Mouse (Mus musculus) kidney, postnatal 25 days (tissue): ENCODE data around the gene Ism2.
"Not testable (repeated sequence)": the region's sequence is repeated elsewhere in the genome, so short reads cannot be mapped to it uniquely, and the experiment has no call there.

ENCODE experiments used
- DNase-seq, 2 experiments: peaks; one replicate each; pipeline ENCODE4 v3.0.0; 2021; ENCODE audit warnings: mixed read lengths in 2 of 2

Ism2 gene

DNA sequence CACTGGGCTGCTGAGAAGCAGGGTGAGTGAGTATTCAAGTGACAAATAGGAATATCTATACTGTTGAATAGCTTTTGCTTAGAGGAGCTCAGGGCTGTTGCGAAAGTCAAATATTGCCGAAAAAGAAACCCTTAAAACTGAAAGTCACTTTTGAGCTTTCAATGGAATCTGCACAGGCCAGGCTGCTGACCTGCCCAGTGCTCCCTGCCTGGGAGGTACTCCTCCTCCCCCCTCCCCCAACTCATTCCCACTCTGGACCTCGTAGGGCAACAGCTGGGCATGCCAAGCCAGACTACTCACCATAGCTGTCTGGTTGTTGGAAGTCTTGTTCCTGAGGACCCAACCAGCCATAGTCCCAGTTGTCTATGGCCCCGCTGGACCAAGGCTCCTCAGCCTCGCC is 14.8 kb downstream of the Ism2 start:
- DNase-seq: no peak

DNA sequence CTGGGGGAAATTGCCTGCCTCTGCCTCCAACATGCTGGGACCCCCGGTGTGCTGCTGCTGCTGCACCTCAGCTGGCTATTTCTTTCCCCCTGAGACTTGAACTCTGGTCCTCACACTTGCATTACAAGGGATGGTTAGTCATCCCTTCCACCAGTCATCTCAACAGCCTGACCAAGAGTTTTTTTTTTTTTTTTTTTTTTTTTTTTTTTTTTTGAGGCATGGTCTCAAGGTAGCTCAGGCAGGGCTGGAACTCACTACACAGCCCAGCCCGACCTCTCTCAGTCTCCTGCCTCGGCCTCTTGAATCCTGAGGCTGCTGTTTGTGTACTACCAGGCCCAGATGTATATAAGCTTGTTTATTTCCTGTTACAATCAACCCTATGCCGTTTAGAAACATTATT is 15.2 kb downstream of the Ism2 start:
- DNase-seq: no peak

DNA sequence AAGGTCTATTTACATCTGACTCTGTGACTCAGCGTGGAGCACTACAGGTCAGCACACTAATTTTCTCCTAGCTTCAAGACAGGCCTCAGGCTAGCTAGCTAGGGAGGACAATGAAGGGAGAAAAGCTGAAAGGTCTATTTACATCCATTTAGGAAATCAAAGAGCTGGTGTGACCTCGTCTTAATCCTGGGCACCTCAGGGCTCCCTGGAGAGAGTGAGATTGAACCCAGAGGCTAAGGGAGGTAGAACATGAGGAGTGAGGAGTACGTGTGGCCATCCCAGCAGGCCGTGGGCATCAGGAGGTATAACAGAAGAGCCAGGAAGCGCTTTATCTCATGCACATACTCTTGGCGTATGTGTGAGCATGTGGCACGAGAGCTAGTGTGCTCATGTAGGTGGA is 15.8 kb downstream of the Ism2 start:
- no peak for DNase-seq

DNA sequence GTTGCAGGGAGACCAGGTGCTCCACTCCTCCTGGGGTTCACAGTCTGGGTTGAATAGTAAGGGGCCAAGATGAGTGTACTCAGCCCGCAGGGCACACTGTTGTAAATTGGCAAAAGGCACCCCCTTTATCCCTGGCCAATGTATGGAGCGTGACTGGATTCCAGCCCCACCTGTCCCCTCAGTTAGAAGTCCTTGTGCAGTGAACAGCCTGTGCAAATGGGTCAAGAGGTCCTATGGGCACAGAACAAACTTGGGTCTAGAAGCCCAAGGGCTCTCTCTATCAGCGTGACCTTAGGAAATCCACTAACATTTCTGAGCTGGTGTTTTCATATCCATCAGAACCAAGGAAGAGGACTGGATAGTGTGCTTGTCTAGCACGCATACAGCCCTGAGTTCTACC is 16.8 kb downstream of the Ism2 start:
- no peak for DNase-seq

DNA sequence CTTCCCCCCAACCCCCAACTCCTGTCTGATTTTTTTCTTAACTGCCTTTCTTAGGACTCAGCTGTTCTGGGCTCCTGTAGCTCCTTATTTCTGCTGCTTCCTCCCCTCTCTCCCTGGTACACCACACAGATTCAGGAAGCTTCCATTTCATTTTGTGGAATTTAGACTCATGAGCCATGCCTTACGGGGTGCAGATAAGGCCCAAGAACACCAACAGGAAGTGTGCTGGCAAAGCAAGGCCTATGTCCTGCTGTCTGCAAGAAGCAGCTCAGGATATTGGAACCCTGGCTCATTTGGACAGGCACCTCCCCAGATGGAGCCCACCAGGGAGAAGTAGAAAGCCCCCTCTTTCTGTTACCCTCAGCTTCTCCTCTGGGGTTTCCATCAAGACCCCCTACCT is 17.7 kb downstream of the Ism2 start:
- no peak for DNase-seq

DNA sequence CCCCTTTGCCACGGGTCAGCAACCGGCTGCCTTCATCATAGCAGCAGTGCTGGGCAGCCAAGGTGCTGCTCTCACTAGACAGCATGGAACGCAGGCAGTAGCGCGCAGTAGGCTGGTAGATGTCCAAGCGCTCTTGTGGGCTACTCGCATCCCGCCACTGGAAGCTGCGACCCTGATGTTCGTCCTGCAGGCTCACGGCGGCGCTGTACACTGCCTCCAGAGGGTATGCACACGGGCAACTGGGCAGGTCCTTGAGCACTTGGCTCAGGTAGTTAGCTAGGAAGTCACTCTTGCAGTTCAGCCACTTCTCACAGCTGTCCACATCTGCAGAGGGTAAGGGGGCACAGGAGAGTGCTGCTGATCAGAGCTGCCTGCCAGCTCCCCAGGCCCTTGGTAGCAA is 19.6 kb downstream of the Ism2 start:
- DNase-seq: peak; percentile 13 to 48

DNA sequence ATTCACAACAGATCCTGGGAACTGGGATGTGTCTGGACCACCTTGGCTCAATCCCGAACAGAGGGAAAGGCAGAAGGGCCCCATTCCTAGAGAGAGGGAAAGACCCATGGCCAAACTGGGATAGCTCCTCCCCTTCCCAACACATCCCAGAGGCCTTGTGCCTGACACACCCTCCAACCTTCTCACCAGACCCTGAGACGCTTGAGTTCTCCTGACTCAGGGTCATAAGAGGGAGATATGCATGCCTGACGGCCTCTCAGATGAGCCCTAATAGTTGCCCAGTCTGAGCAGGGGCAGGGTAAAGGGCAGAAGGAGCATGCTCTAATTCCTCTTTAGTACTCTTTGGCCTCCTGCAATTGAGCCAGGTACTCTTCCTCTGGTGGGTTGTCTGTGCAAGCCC is 20.2 kb downstream of the Ism2 start:
- DNase-seq: no peak

DNA sequence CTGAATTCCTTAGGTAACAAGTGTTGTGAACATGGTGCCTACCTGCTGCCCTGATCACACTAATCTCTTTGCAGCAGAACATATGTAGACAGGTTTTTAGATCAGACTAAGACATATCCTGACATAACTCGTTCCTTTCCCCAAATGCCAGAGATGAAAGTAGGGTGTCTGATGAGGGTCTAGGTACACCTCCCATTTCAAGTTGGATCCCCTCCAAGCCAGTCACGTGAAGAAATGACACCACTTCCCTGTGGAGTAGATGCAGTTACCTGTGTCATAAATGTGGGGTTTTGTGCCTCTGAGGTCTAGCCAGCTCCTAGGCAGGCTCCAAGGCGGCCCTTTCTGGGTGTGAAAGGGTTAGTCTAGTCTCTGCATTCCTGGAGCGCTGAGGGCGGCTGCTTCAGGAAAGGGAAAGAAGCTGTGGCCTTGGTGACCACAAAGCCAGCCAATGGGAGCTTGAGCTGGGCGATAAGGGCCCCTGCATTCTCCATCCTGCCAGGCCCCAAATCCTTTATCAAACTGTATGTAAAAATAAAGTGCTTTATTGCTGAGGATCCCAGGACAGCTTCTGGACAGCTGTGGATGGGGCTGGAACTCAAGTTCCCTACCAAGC is 21.3 kb downstream of the Ism2 start:
- no peak for DNase-seq

DNA sequence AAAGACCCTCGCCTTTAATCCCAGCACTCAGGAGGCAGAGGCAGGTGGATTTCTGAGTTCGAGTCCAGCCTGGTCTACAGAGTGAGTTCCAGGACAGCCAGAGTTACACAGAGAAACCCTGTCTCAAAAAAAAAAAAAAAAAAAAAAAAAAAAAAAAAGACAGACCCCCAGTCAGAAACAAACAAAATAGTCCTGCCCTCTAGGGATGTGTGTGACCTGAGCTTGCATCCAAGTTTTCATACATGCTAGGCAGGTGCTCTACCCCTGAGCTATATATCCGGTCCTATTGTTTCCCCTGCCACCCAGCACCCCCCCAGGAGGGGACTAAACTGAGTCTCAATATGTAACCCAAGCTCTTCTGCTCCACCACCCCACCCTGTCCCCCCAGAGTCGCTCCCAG is 22.3 kb downstream of the Ism2 start:
- not testable (repeated sequence) for DNase-seq

DNA sequence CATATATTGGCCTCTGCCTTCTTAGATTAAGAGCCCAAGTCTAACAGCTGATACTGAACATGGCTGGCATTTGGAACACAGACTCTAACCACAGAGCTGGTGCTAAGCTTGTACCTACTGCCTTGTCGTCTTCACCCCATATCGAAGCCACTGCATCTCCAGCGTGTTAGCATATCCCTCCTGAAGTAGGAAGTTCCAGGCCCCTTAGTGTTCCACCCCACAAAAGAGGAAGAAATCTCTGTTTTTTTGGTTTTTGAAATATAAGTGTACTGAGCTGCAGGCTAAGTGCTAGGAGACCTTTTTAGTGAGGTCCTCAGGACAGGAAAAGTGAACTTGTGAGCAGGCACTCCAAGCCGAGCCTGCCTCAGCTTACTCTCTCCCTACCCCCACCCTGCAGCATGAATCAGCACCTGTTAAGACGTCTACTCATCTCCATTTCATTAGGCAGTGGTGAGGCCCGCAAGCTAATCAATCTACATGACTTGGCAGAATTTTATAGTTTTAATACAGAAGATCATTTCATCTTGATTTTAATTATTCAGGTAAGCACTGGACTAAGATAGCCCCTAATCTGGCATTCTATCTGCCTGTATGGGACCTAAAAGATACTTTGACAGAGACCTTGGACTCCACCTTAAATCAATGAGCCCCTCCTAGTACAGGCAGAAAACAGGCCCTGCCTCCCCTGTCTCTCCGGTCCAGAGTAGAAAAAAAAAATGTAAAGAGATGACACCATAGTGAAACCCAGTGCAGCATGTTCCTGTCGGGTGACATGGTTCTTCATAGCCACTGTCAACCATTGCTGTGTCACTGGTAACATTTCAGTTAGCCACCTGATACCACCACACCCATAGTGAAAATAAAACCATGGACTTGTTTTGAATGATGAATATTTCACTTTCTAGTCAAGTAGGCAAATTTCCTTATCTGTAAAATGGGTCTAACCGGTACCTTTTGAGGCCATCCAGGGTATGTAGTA is 24.4 kb downstream of the Ism2 start:
- DNase-seq: no peak

DNA sequence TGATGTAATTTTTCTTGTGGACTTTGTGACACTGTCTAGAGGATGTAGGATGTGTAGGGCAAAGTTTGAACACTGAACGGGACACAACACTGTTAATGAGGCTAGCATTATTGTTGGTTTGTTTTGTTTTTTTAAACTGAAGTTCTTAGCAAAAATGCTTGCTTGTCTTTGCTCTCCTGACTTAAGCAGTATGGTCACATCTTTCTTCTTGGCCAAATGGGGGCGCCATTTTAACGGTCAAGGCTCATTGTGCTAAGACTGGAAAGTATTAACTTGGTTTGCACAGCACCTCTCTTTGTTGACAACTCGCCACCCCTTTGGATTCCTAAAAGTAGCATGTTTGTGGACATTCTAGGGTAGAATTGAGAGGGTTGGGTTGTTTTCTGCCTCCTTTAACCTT is 31.8 kb downstream of the Ism2 start:
- peak in 1 of 2 experiments; percentile 40 for DNase-seq

DNA sequence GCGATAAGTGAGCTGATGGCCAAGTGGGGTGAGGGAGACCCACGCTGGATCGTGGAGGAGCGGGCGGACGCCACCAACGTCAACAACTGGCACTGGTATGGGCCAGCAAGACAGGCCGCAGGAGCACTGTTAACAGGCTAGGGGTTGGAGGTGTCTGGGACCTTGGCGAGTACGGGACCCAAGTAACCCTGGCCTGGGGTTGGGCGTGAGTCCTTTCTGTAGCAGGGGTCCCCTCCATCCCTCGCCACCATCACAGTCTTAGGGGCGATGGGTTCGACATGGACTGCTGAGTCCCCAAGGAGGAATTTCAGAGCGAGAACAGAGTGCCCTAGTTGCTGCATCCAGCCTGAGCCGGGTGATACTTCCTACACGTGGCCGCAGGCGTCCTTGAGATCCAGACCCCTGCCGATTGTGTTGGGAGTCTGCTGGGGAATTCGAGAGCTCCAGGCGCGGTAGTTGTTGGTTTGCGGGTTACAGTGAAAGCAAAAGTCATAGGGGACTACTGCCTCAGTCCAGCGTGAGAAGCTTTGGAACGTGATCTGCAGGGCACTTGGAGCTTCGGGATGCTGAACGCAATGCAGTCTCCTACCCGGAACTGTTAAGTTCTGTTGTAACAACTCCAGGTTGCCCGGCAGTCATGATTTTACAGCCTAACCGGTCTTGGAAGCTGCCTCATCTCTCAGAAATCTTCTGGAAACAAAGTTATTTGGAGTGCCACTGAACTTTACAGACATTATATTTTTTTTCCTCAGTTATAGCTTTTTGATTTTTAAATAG is 32.5 kb downstream of the Ism2 start:
- DNase-seq: peak in 1 of 2 experiments; percentile 10

DNA sequence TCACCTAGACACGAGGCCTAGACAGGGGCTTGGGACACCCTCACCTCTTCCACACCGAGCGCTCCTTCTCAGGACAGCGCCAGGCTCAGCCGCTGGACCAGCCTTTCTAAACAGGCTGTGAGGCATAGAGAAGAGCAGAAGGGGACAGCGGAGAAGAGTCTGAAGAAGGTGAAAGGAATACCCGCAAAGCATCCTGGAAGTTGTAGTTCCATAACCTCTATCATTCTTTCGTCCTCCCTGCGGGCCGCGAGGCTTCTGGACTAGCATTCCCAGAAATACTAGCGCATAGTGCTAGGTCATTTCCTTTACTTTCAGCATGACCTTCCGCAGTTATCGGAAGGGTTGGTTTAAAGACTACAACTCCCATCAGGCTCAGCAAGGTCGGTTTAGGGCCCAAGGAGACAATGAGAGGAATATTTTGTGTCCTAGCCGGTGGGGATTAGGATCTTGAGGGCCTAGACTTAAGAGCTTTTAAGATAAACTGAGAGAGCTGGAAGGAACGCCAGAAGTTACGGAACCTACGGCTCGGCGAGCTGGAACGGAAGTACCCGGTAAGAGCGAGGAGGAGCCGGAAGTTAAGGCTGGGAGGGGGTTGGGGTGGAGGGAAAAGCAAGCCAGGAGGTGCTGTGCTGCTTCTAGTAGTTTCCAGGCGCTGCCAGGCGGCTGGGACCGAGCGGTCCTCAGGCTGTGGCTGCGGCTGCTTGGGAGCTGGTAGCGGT is 33.2 kb downstream of the Ism2 start, which contains the start of the genes Vipas39 and Ahsa1:
Gene Vipas39 (minus strand): TSS at position 149 of the 719 bp plus-strand sequence.
Gene Ahsa1 (plus strand): TSS at position 372 of the 719 bp plus-strand sequence.
- DNase-seq: peak; percentile 91 to 95

DNA sequence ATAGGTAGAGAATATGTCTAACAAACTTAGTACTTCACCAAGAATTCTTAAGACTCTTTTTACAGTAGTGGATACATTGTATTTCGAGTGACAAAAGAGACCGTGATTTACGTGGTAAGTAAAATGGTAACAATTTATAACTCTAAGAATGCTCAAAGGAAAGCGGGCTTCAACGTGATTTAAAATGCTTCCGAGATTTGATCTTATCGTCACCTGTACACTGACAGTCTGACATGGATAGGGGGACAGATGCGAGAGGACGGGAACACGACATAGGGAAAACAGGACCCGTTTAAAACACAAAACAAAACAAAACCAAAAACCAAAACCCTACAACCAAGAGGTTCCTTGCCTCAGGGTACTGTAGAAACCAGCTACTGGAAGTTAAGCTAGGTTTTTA is 34.1 kb downstream of the Ism2 start:
- no peak for DNase-seq

DNA sequence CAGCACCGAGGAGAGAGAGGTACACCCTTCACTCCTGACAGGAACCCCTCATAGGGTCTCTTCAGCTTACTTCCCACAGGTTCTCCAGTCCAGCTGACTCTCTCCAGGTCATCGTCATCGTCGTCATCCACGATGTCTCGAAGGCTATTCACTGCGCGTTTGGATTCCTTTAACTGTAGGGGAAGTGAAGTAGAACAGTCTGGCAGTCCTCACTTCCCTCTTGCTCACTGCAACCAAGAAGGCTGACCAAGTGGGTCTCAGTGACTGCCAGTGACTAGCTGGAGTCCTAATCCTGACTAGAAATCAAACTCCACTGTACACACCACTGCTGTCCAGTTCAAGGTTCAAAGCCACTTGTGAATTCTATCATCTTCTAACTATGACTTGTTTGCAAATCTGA is 38.9 kb downstream of the Ism2 start:
- no peak for DNase-seq

DNA sequence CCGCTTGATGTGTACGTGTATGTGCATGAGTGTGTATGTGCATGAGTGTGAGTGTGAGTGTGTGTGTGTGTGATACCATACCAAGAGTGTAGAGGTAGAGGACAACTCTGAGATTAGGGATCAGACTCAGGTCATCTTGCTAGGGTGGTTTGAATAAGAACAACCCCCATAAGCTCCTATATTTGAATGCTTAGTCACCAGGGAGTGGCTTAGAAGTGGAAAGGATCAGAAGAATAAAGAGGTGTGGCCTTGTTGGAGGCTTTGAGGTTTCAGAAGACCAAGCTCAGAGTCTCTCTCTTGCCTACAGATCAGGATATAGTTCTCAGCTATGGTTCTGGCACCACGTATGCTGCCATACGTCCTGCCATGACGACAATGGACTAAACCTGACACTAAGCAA is 42.9 kb downstream of the Ism2 start:
- no peak for DNase-seq

DNA sequence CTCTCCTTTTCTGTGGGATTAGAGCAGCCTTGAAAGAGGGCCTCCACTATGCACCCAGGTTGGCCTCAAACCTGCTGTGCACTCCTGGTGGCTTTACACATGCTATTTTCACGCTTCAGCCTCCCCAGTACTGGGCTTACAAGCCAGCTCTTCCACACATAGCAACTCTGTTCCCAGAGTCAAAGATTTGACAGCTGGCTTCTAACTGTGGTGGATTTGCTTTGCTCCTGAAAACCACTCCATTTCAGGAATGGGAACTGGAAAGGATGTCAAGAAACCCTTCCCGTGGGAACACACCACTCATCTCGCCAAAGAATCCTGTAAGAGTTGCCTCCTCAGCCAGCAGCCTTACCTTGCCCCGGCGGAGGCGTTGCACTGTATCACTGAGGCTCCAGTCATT is 45.6 kb downstream of the Ism2 start:
- DNase-seq: no peak

DNA sequence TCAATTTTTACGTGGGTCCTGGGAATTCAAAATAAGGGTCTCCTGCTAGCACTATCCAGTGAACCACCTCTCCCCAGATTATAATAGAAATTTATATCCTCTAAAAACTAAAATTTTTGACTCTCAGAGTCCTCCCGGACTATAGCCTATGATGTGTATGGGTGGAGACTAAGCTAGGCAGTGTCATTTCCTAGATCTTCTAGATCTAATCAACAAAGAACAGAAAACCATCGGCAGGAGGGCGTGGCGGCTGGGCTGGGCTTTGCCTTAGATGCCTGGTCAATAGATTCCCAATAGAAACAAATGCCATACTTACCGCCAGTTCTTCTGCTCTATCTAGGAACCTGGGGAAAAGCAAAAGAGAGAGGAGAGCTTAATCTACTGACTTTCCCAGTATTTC is 49.3 kb downstream of the Ism2 start:
- DNase-seq: no peak

DNA sequence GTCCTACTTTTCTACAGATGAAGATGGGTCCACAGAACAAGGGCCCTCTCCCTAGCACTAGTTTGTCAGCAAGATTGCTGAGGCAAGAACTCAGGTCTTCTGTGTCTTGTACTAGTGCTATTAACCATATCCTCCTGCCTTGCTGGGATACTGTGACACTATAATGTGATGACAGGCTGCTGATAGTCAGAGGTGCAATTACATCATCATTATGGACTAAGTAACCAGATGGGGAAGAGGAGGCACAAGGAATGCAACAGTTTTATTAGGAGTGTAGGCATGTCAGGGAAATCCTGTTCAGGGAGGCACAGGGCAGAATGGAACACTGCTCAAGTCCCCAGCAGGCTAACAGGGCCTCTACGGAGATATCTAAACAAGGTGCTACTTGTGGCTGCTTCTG is 60.9 kb downstream of the Ism2 start, which contains the start of gene Noxred1:
Gene Noxred1 (minus strand): TSS at position 101 of the 400 bp plus-strand sequence.
- no peak for DNase-seq

DNA sequence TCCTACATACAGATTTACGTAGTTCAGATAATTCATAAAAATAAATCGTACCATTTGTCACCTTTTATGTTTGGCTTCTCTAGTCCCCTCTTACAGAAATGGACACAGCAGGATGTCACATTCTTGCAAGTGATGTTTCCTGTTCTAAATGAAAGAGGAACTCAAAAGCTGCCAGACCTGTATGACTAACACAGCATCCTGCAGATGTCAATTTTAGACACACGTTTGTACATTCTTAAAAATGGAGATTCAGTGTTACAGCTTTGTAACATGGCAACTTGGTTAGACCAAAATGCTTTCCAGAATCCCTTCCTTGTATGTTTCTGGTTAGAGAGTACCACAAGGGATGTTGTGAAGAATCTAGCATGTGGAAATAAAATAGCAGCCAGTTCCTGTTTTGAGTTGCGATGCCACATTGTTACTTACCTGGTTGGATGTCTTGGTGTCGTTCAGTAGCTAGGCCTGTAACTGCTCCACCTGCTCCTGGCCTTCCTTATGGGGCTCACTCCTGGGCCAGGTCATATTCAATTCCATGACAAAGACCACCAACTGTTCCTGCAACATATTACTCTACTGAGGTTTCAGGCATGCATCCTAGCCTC is 62.5 kb downstream of the Ism2 start:
- DNase-seq: no peak

DNA sequence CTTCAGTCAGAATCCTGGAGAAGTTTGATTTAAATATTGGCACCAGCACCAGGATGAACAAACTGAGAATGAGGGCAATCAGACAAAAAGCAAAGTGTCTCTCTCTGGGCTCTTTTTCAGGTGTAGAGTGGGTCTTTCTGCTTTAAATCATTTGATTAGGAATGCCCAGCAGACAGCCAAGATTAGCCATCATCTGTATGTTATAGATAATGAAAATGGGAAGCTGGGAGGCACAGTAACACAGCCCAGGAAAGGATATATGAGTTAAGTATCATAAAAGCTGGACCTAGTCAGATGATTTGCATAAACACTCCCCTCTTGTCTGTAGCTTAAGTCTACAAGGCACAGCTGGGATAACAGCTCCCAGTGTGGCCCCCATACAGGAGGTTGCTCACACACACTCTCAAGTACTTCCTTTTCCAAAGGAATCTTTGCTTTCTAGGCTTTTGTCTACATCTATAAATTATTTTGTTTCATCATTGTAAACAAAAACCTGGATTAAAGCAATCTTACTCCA is 69.1 kb downstream of the Ism2 start:
- no peak for DNase-seq

DNA sequence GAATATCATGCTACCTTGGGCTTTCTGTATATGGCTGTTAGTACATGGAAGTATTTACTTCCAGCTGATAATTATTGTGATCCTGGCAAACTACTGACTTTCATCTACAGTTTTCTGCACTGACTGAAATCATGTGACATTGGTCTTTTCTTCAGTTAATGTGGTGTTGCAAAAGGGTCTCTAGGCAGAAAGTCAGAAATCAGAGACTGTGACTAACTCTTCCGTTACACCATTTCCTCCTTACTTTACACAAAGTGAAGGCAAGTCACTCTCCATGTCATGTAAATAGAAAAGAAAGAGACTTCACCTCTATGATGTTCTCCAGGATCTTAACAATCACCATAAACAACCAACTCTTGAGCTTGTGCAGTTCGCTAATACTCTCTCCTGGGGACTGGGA is 69.9 kb downstream of the Ism2 start:
- no peak for DNase-seq
